Mouse (Mus musculus) 416B (cell line): ENCODE measurements around the gene Pappa2.

Experiments used
- DNase-seq: peaks from one replicate; pipeline ENCODE4 v3.0.0; 2011; ENCODE audit warnings: low read depth

Gene Pappa2

DNA sequence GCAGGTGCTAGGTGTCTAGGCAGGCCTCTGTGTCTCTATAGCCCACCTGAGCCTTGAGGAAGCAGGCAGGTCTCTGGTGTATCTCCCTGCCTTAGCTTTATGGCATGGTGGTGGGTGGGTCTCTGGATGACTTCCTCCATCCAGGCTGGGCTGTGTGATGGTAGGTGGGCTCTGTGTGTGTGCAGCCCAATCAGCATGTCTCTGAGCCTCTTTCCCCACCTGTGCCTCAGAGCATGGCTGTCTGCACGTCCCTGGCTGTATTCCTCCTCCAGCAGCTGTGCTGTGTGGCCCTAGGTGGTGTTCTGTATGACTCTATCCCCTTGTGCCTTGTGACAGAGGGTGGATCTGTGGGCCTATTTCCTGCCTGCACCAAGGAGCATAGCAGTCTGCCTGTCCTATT is at the start of gene Pappa2:
Gene Pappa2 (minus strand): TSS at position 101 of the 400 bp plus-strand sequence.
- DNase-seq = no peak

DNA sequence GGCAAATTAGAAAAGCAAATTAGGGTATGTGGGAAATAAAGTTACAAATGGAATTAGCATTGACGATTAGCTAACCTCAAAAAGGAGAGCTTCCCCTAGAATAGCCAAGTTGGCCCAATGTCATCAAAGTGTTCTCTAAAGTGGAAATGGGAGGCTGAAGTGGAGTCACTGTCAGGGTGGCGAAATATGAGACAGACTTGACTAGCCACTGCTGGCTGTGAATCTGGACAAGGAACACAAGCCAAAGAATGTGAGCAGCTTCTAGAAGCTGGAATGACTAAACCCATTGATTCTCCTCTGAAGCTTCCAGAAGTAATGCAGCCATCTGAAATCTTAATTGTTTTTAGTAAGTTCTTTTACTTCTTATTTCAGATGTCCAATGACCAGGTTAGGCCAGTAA is 48.8 kb upstream of the Pappa2 start:
- no peak for DNase-seq

DNA sequence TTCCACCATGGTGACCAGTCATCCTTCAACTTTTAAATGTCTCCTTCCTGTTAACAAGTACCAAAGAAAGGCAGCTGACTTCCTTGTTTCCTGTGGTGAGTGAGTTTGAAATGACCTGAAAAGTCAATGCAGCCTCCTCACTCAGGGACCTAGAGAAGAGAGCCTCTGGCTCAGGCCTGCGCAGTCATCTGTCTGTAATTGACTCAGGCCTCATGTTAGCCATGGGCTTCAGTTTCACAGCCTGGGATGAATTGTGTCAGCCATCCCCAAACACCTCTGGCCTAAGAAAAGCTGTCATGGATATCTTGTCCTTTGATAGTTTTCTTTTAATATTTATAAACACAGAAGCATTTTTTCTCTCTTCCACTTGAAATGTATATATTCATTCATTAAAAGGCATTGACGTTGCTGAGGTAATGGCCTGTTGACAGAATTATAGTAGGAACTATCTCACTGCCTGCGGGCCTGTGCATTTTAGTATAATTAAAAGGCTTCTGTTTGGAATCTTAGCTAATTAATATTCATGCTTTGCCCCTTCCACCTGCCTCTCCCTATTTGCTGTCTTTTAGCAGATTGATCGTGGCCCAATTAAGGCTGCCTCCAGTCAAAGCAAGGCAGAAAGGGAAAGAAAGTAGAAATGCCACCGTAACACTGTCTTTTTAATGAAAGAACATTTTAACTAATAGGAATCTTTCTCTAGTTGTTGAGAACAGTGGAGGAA is 34.8 kb upstream of the Pappa2 start:
- DNase-seq = no peak

DNA sequence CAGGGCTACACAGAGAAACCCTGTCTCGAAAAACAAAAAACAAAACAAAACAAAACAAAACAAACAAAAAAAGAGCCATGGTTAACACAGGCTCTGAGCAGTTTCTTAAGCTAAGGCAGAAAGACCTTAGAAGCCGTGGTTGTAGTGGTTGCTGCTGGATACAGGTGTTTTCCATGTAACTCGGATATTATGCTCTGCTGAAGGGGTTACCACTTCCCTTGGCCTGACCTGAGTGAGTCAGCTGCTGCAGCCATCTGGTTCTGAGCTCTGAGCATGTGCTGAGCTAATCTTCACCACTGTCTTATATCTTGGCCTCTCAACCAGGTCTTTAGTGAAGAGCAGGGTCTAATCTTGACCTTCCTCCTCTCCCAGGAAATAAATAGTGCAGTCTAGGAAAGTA is 6.8 kb upstream of the Pappa2 start:
- peak; percentile 6 for DNase-seq

DNA sequence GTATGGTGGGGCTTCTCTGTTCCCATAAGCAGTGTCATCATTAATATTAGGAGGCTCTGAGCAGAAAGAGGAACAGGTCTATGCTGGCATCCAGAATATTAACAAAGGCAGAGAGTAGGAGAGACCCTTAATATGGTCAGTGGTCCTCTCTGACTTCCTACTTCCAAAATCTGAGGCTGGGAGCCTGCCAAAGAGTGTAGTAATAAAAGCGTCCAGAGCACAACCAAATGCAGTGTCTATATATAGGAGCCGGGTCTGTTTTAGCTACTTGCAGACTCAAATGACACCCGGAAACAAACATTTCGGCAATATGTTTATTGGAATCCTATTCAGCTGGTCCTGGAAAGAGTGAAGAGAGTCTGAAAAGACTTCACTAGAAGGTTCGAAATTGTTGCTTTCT is 17.9 kb downstream of the Pappa2 start:
- DNase-seq = no peak

DNA sequence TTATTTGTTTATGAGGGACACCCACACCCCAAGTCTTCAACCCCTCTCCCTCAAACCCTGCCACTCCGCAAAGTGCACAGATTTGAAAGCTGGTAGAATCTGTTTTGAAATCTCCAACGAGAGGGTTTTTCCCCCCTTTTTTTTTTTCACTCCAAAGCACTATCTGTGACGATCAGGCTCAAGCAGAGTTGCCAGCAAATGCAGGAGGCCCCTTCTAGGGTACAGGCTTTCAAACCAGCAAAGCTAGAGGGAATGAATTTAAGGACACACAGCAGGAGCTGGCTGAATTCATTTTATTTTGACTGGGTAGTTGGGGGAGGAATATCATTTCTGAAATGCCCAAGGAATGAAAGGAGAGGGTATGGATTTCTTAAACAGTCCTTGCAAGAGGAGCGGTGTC is 19.3 kb downstream of the Pappa2 start:
- DNase-seq = no peak

DNA sequence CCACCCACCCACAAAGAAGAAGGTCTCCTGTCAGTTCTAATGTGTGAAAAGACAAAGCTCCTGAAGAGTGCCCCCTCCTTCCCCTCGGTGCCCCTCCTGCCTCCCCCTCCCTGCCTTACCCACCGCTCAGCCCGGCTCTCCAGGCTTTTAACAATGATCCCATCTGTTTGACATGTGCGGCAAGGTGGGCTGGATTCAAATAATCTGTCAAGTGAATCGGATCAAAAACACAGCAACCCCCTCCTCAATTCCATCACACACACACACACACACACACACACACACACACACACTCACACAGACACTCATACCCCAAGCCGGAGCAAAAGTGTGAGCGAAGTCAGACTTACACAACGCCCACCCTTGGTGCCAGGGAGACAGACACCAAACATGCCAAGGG is 19.7 kb downstream of the Pappa2 start:
- DNase-seq = no peak

DNA sequence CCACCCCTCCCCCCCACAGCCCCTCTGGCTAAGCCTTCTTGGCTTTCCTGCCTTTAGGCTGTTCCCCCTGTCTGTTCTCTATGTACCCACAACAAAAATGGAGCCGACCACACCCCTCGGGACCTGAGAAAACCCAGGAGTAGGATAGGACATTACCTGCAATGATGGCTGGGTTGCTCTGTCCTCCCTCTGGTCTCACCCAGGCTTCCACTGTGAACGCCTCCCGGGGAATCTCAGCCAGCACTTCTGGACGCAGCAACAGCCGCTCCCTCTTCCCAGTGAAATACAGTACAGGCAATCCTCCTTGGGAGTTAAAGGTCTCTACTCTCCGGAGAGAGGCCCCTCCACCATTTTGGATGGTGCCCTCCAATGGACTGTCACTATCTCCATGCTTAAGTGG is 23.9 kb downstream of the Pappa2 start:
- DNase-seq = no peak

DNA sequence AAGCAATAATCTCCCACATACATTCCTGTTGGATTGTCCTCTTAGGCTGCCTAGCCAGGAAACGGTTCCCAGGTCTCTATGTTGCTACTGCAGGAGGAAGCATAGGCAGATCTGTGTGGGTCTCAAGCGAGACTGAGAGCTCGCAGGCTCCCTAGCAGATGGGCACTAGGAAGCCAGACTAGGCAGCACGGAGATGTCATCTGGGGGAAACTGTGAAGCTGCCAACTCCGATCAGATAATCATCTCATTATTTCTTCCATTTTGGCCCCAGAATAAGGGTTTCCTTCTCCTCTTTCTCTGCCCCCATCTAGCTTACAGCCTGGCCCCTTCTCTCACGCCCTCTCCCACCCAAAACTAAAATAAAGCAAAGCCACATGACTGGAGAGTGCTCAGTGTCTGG is 25.5 kb downstream of the Pappa2 start:
- no peak for DNase-seq

DNA sequence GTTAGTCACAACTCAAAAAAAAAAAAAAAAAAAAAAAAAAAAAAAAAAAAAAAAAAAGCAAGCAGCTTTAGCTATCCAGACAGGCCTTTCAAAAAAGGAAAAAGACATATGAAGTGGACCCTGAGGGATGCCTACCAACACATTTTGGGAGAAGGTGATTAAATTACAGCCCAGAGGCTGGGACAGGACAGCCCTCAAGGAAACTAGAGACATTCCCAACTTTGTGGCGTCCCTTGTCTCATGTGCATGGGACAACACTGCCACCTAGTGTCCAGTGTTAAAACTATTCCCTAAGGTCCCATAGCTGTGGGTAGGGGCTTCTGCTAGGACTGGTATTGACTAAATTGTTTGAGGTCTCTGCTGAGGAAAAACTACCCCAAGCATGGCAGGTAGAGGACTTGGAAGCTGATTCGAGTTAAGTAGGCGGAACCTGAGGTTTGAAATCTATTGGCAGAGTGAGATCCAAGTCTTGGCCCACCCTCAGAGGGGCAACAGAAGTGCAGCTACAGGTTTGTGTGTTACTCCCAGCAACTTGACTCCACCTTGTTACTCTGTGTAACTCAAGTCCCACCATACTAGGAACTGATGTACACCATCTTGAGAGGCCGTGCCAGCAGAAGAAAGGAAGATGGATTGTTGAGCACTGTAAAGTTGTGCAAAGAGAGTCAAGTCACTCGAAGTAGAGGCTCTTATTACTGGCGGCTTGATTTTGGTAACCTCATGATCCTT is 26.6 kb downstream of the Pappa2 start:
- DNase-seq = peak; percentile 54

DNA sequence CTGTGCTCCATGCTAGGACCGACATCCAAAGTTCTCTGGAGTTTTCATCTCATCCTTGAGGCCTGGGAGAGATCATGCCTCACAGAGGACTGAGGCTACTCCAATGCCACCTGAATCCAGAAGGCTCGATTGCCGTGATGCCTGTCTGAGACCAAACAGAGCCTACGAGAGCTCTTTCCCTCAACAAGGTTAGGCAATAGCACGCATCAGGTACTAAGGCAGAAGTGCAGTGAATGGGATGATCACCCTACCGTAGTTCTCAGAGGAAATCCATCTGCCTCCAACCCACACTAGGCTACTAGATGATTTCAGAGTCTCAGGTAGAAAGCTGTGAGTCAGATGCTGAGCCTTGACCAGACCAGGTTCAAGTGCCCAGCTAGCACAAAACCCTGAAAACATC is 31.2 kb downstream of the Pappa2 start:
- DNase-seq = no peak

DNA sequence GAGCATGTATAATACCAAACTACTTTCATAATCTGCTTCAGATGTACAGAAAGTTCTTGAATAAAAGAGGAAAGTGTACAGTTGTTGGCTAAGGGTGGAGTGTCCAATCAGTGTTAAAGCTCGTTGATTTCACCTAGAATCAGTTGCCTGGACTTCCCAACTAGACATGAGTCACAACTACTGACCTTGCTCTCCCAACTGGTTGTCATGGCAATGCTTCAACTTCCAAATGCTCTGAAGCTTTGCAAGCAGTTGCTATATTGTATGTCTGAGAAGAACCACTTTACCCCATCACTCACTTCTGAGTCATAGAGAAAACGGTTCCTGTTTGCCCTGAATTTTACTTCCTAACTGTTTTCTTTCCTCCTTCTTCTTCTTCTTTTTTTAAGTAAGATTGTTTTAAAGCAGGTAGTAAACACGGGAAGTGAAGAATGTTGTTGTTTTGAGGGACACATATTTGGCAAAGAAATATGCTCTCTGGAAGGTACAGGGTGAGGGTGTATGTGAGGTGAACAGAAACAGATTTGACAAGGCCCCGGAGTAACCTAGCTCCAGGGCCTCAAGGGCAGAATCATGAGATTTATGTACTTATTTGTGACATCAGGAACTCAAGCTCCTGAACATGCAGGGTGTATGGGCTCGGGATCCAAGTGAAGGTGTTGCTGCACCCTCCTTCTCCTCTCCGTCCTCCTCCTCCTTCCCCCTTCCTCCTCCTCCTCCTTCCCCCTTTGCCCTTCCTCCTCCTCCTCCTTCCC is 32.1 kb downstream of the Pappa2 start:
- DNase-seq = peak; percentile 15

DNA sequence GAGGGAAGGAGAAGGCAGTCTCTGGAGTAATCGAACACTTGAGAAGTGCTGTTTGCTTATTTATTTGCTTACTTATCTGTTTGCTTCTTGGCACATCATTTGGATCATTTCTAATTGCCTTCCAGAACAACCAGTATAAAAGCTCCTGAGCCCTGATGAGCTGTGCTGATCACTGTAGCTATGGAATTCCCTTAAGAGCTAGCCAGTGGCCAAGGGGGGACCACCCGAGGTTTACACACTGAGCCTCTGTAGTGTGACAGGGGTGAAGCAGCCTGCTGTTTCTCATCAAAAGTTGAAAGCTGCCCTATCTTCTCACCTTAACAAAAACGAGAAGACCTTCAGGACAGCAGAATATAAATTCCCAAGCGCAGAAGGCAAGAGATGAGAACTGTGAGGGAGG is 35.4 kb downstream of the Pappa2 start:
- DNase-seq = no peak

DNA sequence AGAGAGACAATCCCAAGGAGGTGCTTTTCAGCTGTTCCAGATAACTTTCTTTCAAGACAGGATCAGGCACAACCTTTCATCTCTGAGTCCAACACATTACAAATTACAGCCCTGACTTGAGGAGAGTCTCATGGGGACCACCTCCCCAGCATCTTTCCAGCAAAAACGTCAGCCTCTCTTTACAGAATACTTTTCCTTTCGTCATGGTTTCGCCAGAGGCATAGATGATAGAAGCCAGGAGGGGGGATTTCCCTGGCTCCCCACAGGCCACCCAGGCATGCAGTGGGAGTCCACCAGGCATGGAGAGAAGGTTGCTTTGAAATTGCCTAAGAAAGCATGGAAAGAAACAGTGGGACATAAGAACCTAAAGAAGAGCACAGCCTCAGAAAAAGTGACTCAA is 37.4 kb downstream of the Pappa2 start:
- no peak for DNase-seq

DNA sequence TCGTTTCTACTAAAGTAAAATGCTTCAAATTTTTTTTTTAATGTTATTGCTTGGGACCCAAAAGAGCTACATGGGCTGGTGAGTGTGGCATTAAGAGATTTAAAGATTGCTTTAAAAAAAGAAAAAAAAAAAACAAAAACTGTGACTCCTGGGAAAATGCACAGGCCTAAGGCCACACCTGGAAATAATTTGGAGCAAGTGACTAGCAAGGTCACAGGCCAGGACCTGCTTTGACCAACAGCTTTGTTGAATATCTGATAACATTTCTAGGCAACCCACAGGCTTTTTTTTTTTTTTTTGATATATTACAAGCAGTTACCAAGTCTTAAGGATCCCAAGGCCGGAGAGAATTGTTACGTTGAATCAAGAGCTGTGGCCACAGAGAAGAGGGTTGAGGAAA is 39.3 kb downstream of the Pappa2 start:
- no peak for DNase-seq

DNA sequence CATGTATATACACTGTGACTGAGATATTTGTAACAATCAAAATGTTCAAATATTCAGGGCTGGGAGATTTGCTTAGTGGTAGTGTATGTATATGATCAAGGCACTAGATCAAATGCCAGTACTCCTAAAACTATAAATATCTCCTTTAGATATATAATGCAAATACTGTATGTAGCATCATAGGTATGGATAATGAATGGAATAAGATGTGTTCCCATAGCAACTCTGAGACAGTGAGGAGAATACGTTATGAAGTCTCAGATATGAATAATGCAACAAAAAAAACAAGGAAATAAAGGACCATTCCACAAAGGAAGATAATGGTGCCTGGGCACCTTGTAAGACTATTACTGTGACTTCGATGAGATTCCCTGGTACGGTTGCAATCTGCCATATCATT is 45.8 kb downstream of the Pappa2 start:
- no peak for DNase-seq

DNA sequence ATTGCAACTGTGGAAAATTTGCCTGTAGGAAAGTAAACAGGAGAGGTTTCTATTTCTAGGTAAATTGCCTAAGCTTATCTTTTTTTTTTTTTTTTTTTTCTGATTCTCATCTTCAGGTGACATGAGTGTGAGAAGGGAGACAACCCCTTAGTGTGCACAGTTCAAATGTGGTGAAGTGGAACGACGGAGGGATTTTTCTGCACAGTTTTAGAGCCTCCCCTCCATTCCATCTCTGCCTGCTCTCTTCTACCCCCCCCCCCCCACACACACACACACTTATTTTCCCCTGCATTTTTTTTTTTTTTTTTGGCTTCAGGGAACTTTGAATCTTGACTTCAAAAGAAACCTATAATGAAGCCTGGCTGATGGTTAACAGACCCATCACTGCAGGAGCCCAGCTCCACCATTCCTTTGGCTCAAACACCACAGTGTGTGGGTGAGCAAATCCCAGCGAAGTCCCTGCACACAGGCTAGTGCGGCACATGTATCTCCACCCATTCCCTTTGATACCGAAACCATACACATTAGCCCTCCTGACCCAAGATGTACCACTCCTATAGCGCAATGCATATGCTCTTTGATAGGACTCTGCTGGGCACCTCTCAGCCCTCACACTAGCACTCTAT is 49.0 kb downstream of the Pappa2 start:
- DNase-seq = no peak

DNA sequence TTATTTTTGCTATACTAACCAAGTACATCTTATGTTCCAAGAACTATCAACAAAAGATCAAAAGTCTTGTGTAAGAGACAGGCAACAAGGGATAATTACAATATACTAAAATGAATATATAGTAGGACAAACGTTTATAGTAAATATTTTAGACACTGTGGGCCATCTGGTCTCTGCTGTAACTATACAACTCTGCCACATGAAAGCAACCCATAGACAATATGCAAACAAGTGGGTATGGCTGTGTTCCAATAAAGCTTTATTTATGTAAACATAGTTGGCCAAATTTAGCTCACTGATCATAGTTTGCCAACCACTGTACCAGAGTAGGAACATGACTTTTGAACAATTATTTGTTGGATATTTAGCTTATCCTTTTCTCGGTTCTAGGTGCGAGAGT is 50.9 kb downstream of the Pappa2 start:
- DNase-seq = no peak

DNA sequence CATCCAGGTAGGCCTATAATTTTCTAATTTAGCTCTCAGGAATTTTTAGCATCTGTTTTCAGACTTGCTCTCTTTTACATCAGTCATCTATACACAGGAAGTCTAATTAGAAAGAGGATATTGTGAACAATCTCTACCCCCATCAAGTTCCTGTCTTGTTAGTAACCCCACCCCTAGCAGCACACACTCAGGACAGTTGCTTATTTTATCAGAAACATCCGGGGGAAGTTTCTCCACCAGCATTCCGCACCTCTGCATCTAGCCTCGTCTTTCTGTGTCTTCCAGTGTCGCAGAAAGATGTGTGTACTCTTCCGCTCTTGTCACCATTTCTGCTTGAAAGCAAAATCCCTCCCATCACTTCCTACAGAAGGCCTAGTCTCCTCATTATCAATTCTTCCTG is 59.8 kb downstream of the Pappa2 start:
- DNase-seq = no peak

DNA sequence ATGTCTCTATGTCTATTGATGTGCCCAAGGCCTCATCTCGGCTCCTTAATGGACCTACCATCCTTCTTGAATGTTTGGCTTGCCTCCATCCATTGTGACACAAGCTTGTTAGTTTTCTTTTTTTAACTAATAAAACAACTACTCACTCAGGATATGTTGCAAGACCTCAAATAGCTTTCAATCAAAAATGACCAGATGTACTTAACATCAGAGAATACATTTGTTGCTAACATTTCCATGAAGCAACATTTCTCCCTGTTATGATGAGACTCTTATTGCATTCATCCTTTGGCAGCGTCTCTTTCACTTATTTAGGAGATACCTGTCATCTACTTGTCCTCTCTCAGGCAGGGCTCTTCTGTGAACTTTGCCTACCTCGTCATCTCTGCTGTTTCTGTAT is 61.4 kb downstream of the Pappa2 start:
- DNase-seq = no peak

DNA sequence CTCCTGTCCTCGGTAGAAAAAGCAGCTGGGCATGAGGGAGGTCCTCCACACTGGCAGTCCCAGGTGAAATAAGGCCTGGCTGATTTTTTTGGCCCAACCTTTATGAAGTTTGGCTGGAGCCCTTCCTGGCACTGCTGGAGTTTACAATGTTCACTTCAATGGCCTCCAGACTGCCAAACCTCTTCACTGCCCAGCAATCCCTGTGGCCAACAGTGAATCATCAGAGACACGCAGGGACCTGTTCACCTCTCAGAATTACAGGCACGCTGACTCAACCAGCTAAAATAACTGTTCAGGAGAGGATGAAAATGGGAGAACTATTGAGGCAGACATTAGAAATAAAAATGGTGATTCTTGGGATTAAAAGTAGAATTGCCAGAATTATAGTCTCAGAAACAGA is 63.2 kb downstream of the Pappa2 start:
- DNase-seq = no peak

DNA sequence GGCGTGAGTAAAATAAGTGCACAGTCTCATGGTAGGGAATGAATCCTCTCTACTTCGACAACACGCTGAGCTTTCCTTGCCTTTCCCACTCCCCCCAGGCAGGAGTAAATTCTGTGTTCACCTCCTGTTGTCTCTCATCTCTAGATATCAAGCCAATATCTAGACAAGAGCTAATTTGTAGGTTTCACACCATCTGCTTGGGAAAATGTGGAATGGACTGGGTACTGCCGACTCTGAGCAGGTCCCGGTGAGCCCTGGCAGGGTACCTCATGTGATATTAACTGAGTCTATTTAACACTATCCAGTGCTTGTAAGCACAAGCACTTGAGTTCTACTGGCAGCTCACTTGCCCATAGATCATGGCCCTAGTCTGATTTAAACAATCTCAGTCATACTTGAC is 64.7 kb downstream of the Pappa2 start:
- no peak for DNase-seq

DNA sequence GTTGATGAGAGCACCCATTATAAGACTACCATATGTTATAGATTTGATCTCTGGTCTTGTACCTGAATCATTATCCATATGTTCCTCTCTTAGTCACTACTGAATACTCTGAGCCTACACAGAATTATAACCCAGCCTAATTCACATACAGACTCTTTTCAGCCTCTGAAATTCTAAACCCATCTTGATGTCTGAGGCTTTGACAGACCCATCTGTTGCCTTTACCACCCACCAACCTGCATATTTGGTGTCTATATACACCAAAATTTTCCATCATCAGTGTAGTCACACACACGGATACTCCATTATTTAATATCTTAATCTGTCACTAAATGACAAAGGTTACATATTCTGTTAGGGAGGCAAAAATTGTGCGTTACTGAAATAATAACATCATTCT is 69.6 kb downstream of the Pappa2 start:
- DNase-seq = no peak
